In genomic region chr13:64248775-64249524, GRCm38 (mm10) we compare ENCODE assay signal across 8 mouse cellular contexts. TPM values are rescaled to one million over a fixed set of nuclear protein-coding genes. Genes with fewer than 3 reads are reported as not detected.
DNase-seq lines count a peak whose midpoint lies in the region; ATAC-seq and TF ChIP-seq lines count a peak whose summit lies in the region.

No protein-coding gene starts in this region.

- peak overlapping the region; percentile 55 to 57 for H3K4me3 ChIP-seq in heart, embryonic 14.5 days (ENCODE audit: control insufficient read depth in 1 of 2, insufficient read depth in 1 of 2, low read depth in 1 of 2, low read length in 2 of 2)
- peak overlapping the region; percentile 65 to 76 for H3K4me3 ChIP-seq in liver, embryonic 14.5 days (ENCODE audit: insufficient read depth in 1 of 2, low read depth in 2 of 2, low read length in 2 of 2)
- peak overlapping the region; percentile 62 for H3K4me3 ChIP-seq in stomach, embryonic 15.5 days (replicated peaks)

- peak overlapping the region; percentile 71 for H3K9ac ChIP-seq in heart, embryonic 14.5 days (ENCODE audit: low read length)
- peak overlapping the region; percentile 72 for H3K9ac ChIP-seq in liver, embryonic 14.5 days (replicated peaks)
- peak overlapping the region; percentile 40 for H3K9ac ChIP-seq in stomach, embryonic 15.5 days

- no peaks in the 10 kb centered on the region for H3K27me3 ChIP-seq in heart, embryonic 14.5 days (ENCODE audit: control insufficient read depth, insufficient read depth, low read length)
- H3K27me3 ChIP-seq in liver, embryonic 14.5 days (ENCODE audit: control insufficient read depth, insufficient read depth, low read length) = no peaks in the 10 kb centered on the region
- H3K27me3 ChIP-seq in stomach, embryonic 15.5 days (replicated peaks) = no peaks in the 10 kb centered on the region

- ATAC-seq in CD4-positive, CD25-positive, alpha-beta regulatory T cell, adult 4 months = peak; percentile 87
- ATAC-seq in heart, embryonic 14.5 days (ENCODE audit: insufficient number of reproducible peaks, insufficient read depth, low FRiP score, low read depth) = peak; percentile 75
- peak; percentile 87 for ATAC-seq in liver, embryonic 14.5 days (ENCODE audit: insufficient read depth)
- peak; percentile 79 for ATAC-seq in stomach, embryonic 15.5 days (ENCODE audit: insufficient read depth, low FRiP score, low read depth)

- WGBS in heart, embryonic 14.5 days = 6% methylated on average over 22 of the region's 22 CpGs
- WGBS in liver, embryonic 14.5 days (ENCODE audit: insufficient replicate concordance) = 5% methylated on average over 22 of the region's 22 CpGs
- whole genome bisulfite sequencing in stomach, embryonic 15.5 days = 6% methylated on average over 22 of the region's 22 CpGs

- TF ChIP-seq EP300 in liver, embryonic 14.5 days (IDR thresholded peaks at IDR 0.05; ENCODE audit: low read depth) = no peak

- peak overlapping the region; percentile 60 to 63 for H3K27ac ChIP-seq in heart, embryonic 14.5 days (replicated peaks in 1 of 2; ENCODE audit: control insufficient read depth in 1 of 2, insufficient read depth in 1 of 2, low read depth in 2 of 2, low read length in 2 of 2)
- H3K27ac ChIP-seq in liver, embryonic 14.5 days = peak overlapping the region; percentile 46
- H3K27ac ChIP-seq in stomach, embryonic 15.5 days = peak overlapping the region; percentile 78

- no peaks in the 10 kb centered on the region for H3K9me3 ChIP-seq in heart, embryonic 14.5 days (ENCODE audit: control insufficient read depth, low read length)
- H3K9me3 ChIP-seq in liver, embryonic 14.5 days (ENCODE audit: control insufficient read depth, low read length) = no peaks in the 10 kb centered on the region
- no peaks in the 10 kb centered on the region for H3K9me3 ChIP-seq in stomach, embryonic 15.5 days

- peaks cover 9% of the 10 kb centered on the region for H3K36me3 ChIP-seq in heart, embryonic 14.5 days (ENCODE audit: control insufficient read depth, insufficient read depth, low read length)
- no peaks in the 10 kb centered on the region for H3K36me3 ChIP-seq in liver, embryonic 14.5 days (replicated peaks; ENCODE audit: control insufficient read depth, insufficient read depth, low read depth)
- H3K36me3 ChIP-seq in stomach, embryonic 15.5 days = no peaks in the 10 kb centered on the region

- TF ChIP-seq CTCF in liver, embryonic 14.5 days (IDR thresholded peaks at IDR 0.05; ENCODE audit: low read depth) = peak; percentile 100

- DNase-seq in c-Kit-negative CD71-positive TER-119-positive erythroid progenitor cells, embryonic 14.5 days (ENCODE audit: low read depth, low spot score) = peak; percentile 54
- peak; percentile 47 for DNase-seq in fibroblast of lung, adult 2 months (ENCODE audit: low read depth)
- DNase-seq in kidney, postnatal 14 days = peak; percentile 90
- DNase-seq in liver, embryonic 14.5 days (ENCODE audit: low read depth in 3 of 3, low spot score in 3 of 3) = peak; percentile 50 to 66 (median 50)
- DNase-seq in neural tube, embryonic 10.5 days (ENCODE audit: extremely low spot score, low spot score) = peak; percentile 89

- peak overlapping the region; percentile 69 for H3K4me2 ChIP-seq in heart, embryonic 14.5 days (ENCODE audit: low read length)
- peak overlapping the region; percentile 96 for H3K4me2 ChIP-seq in liver, embryonic 14.5 days (ENCODE audit: low read depth)
- peak overlapping the region; percentile 95 for H3K4me2 ChIP-seq in stomach, embryonic 15.5 days

- peaks cover 0 to 11% of the 10 kb centered on the region in 2 experiments; a peak in 1 of 4 replicates for H3K4me1 ChIP-seq in heart, embryonic 14.5 days (ENCODE audit: control insufficient read depth in 2 of 2, insufficient read depth in 2 of 2, low read length in 2 of 2)
- H3K4me1 ChIP-seq in liver, embryonic 14.5 days (replicated peaks; ENCODE audit: control insufficient read depth in 2 of 2, insufficient read depth in 2 of 2, low read length in 1 of 2) = peaks cover 3 to 13% of the 10 kb centered on the region in 2 experiments; a peak in 3 of 4 replicates
- H3K4me1 ChIP-seq in stomach, embryonic 15.5 days = 0 out of 2 replicates have a peak, but pooled peaks cover 5% of the 10 kb centered on the region

RNA-seq across cellular contexts. Expression of gene Cdc14b, which starts 26.1 kb away (rescaled TPM):
- polyA plus RNA-seq in CD4-positive, CD25-positive, alpha-beta regulatory T cell, adult 4 months (2017; shearing (Covaris generic)) = 10 to 100 TPM; 10.7 to 11.6 TPM
- 15.7 and 21.0 TPM in 2 replicates for polyA plus RNA-seq in heart, embryonic 14.5 days (2014; fragmentation: Nextera tagmentation; extraction: Ambion mirVana)
- 3.4 and 4.1 TPM in 2 replicates for polyA plus RNA-seq in liver, embryonic 14.5 days (2012; rRNA removed)
- 5.6 and 8.9 TPM in 2 replicates for polyA plus RNA-seq in liver, embryonic 14.5 days (2014; fragmentation: Nextera tagmentation; extraction: Ambion mirVana)
- polyA plus RNA-seq in stomach, embryonic 15.5 days (2015; fragmentation: Nextera tagmentation; extraction: Ambion mirVana) = 24.5 and 26.1 TPM in 2 replicates

Comparison
In these comparisons a context has a peak if more than half of its experiments do, and no peak if none do; other contexts are left out.
1. Peak in every context shown above with its lines: DNase-seq, ATAC-seq, H3K4me3 ChIP-seq and H3K27ac ChIP-seq.